Mouse (Mus musculus): ENCODE measurements around the gene Cdyl. TPM values are rescaled to one million over a fixed set of nuclear protein-coding genes. Genes with fewer than 3 reads are reported as not detected.

Cdyl gene
- polyA plus RNA-seq, 1 experiment = 113 TPM

DNA sequence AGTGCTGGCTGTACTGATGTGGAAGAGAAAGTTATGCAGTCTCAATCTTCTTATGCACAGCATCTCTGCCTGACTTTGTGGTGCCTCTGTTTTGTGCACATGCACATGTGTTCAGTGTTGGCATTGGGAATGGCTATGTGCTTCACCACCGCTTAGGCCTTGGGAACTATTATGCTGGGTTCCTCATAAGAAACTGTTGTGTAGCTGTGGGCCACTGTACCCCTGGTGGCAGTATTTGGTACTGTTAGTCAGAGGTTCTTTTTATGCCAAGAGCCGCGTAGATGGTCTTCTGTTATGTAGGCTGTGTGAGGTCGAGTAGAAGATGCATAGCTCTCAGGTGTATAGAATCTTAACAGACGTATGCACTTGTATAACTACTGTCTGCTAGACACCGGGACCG, 147.4 kb downstream of the Cdyl start:
- no peak overlapping the region for H3K4me3 ChIP-seq (ENCODE audit: control insufficient read depth, low read depth, low read length)
- TF ChIP-seq POLR2A (IDR thresholded peaks at IDR 0.05; ENCODE audit: control insufficient read depth, low read depth, low read length) (no peak), CTCF (IDR thresholded peaks at IDR 0.05; ENCODE audit: control insufficient read depth, insufficient read depth, insufficient replicate concordance, low read depth, low read length) (no peak)
- no peak overlapping the region for H3K27ac ChIP-seq (ENCODE audit: control insufficient read depth, insufficient read depth, low read depth, low read length)
- H3K4me1 ChIP-seq (ENCODE audit: control insufficient read depth, insufficient read depth, low read length) = no peaks in the 10 kb centered on the region
- no peaks in the 10 kb centered on the region for H3K27me3 ChIP-seq (ENCODE audit: control insufficient read depth, insufficient read depth, low read length)
- no peaks in the 10 kb centered on the region for H3K36me3 ChIP-seq (ENCODE audit: control insufficient read depth, insufficient read depth, low read length)

- no peak overlapping the region for H3K27ac ChIP-seq (ENCODE audit: control insufficient read depth, insufficient read depth, low read depth, low read length)
- no peaks in the 10 kb centered on the region for H3K4me1 ChIP-seq (ENCODE audit: control insufficient read depth, insufficient read depth, low read length)
- no peaks in the 10 kb centered on the region for H3K36me3 ChIP-seq (ENCODE audit: control insufficient read depth, insufficient read depth, low read length)
- H3K4me3 ChIP-seq (ENCODE audit: control insufficient read depth, low read depth, low read length) = no peak overlapping the region
- no peaks in the 10 kb centered on the region for H3K27me3 ChIP-seq (ENCODE audit: control insufficient read depth, insufficient read depth, low read length)
- no peak for TF ChIP-seq POLR2A (IDR thresholded peaks at IDR 0.05; ENCODE audit: control insufficient read depth, low read depth, low read length)
- no peak for TF ChIP-seq CTCF (IDR thresholded peaks at IDR 0.05; ENCODE audit: control insufficient read depth, insufficient read depth, insufficient replicate concordance, low read depth, low read length)
Observed at GRCm38 (mm10) chr13:35807525-35807924, 147.9 kb downstream of the Cdyl start.

GRCm38 (mm10) chr13:35807940-35808339, 148.3 kb downstream of the Cdyl start:
- no peaks in the 10 kb centered on the region for H3K4me1 ChIP-seq (ENCODE audit: control insufficient read depth, insufficient read depth, low read length)
- H3K27me3 ChIP-seq (ENCODE audit: control insufficient read depth, insufficient read depth, low read length) = no peaks in the 10 kb centered on the region
- TF ChIP-seq CTCF (IDR thresholded peaks at IDR 0.05; ENCODE audit: control insufficient read depth, insufficient read depth, insufficient replicate concordance, low read depth, low read length) (no peak), POLR2A (IDR thresholded peaks at IDR 0.05; ENCODE audit: control insufficient read depth, low read depth, low read length) (no peak)

DNA sequence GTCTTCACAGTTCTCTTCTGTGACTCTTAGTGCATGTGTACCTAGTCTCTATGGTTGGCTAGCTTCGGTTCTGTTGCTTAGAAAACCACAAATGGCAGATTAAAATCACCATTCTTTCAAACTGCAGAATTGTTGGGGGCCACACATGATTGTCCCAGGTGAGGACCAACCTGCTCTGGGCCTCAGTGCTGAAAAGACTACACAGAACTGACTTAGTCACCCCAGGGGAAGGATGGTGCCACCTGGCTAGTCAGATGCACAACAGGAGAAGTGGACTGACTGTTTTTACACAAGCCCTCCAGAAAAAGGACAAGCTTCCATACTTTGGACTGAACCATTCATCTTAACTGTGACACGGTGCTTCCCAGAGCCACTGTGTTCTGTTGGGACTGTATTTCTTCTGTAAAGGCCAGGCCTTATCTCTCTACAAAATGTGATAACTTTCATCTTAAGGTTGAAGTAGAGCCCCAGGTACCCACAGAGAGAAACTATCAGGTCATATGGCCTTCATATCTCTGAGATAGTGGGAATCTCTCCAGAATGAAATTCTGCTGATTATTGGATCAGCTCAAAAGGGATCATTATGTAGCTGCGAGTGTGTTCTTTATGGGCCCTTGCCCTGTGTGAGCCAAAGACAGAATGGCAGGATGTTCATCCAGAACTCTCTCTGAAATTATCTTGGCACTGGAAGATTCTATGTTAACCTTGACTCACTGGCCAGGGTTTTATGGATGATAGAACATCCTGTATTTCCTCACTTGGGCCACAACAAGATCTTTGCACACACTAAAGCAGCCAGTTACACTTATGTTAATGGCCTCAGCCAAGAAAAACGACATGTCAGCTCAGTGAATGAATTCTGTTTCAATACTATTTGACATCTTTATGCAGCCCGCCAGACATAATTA, 149.9 kb downstream of the Cdyl start:
- TF ChIP-seq POLR2A (IDR thresholded peaks at IDR 0.05; ENCODE audit: control insufficient read depth, low read depth, low read length) = no peak
- TF ChIP-seq CTCF (IDR thresholded peaks at IDR 0.05; ENCODE audit: control insufficient read depth, insufficient read depth, insufficient replicate concordance, low read depth, low read length) = no peak
- no peaks in the 10 kb centered on the region for H3K36me3 ChIP-seq (ENCODE audit: control insufficient read depth, insufficient read depth, low read length)
- no peak overlapping the region for H3K4me3 ChIP-seq (ENCODE audit: control insufficient read depth, low read depth, low read length)
- H3K4me1 ChIP-seq (ENCODE audit: control insufficient read depth, insufficient read depth, low read length) = no peaks in the 10 kb centered on the region
- no peaks in the 10 kb centered on the region for H3K27me3 ChIP-seq (ENCODE audit: control insufficient read depth, insufficient read depth, low read length)
- H3K27ac ChIP-seq (ENCODE audit: control insufficient read depth, insufficient read depth, low read depth, low read length) = peak overlapping the region; percentile 64

More at GRCm38 (mm10) chr13:35807940-35808339, 148.3 kb downstream of the Cdyl start:
- no peaks in the 10 kb centered on the region for H3K36me3 ChIP-seq (ENCODE audit: control insufficient read depth, insufficient read depth, low read length)
- no peak overlapping the region for H3K27ac ChIP-seq (ENCODE audit: control insufficient read depth, insufficient read depth, low read depth, low read length)
- no peak overlapping the region for H3K4me3 ChIP-seq (ENCODE audit: control insufficient read depth, low read depth, low read length)

DNA sequence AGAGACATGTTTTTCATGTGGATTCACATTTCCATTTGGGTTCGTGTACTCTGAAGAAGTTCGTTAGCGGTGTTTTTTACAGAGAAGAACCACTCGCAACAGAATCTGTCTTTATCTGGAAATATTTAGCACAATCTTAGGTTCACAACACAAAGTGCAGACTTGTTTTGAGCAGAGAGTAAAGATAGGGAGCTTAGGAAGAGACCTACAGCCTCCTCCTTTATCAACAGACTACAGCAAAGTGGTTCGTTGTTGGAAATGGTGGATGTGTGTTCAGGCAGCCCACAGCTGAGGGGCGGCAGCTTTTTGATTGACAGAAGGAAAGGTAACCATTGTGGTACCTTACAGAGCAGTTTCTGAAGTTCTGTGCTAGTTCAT, 150.5 kb downstream of the Cdyl start:
- H3K4me3 ChIP-seq (ENCODE audit: control insufficient read depth, low read depth, low read length) = no peak overlapping the region
- TF ChIP-seq POLR2A (IDR thresholded peaks at IDR 0.05; ENCODE audit: control insufficient read depth, low read depth, low read length) (no peak), CTCF (IDR thresholded peaks at IDR 0.05; ENCODE audit: control insufficient read depth, insufficient read depth, insufficient replicate concordance, low read depth, low read length) (no peak)
- no peaks in the 10 kb centered on the region for H3K27me3 ChIP-seq (ENCODE audit: control insufficient read depth, insufficient read depth, low read length)
- H3K4me1 ChIP-seq (ENCODE audit: control insufficient read depth, insufficient read depth, low read length) = no peaks in the 10 kb centered on the region
- no peaks in the 10 kb centered on the region for H3K36me3 ChIP-seq (ENCODE audit: control insufficient read depth, insufficient read depth, low read length)
- peak overlapping the region; percentile 64 for H3K27ac ChIP-seq (ENCODE audit: control insufficient read depth, insufficient read depth, low read depth, low read length)

- TF ChIP-seq POLR2A (IDR thresholded peaks at IDR 0.05; ENCODE audit: control insufficient read depth, low read depth, low read length) (no peak), CTCF (IDR thresholded peaks at IDR 0.05; ENCODE audit: control insufficient read depth, insufficient read depth, insufficient replicate concordance, low read depth, low read length) (no peak)
- Histone ChIP-seq H3K27me3 (ENCODE audit: control insufficient read depth, insufficient read depth, low read length) (no peaks in the 10 kb centered on the region), H3K4me1 (ENCODE audit: control insufficient read depth, insufficient read depth, low read length) (no peaks in the 10 kb centered on the region), H3K36me3 (ENCODE audit: control insufficient read depth, insufficient read depth, low read length) (no peaks in the 10 kb centered on the region), H3K27ac (ENCODE audit: control insufficient read depth, insufficient read depth, low read depth, low read length) (no peak overlapping the region), H3K4me3 (ENCODE audit: control insufficient read depth, low read depth, low read length) (no peak overlapping the region)
Observed at GRCm38 (mm10) chr13:35811361-35812190, 151.9 kb downstream of the Cdyl start.

DNA sequence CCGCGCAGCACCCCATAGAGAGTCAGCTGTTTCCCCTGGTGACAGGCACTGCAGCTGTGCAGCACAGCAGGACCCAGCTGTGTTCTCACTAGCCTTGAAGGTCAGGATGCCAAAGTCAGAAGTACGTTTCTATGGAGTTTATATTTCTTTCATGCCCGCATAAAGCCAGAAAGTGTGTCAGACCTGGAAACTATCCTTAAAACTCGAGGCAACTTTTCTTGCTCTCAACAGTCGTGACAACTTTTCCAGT, 152.5 kb downstream of the Cdyl start:
- no peak for TF ChIP-seq POLR2A (IDR thresholded peaks at IDR 0.05; ENCODE audit: control insufficient read depth, low read depth, low read length)
- TF ChIP-seq CTCF (IDR thresholded peaks at IDR 0.05; ENCODE audit: control insufficient read depth, insufficient read depth, insufficient replicate concordance, low read depth, low read length) = no peak
- H3K36me3 ChIP-seq (ENCODE audit: control insufficient read depth, insufficient read depth, low read length) = no peaks in the 10 kb centered on the region
- no peak overlapping the region for H3K27ac ChIP-seq (ENCODE audit: control insufficient read depth, insufficient read depth, low read depth, low read length)
- H3K4me1 ChIP-seq (ENCODE audit: control insufficient read depth, insufficient read depth, low read length) = no peaks in the 10 kb centered on the region
- no peaks in the 10 kb centered on the region for H3K27me3 ChIP-seq (ENCODE audit: control insufficient read depth, insufficient read depth, low read length)
- H3K4me3 ChIP-seq (ENCODE audit: control insufficient read depth, low read depth, low read length) = no peak overlapping the region

All from testis, adult 2 months (tissue).